Mouse (Mus musculus): ENCODE data around the gene Nap1l4.

Nap1l4 gene

DNA sequence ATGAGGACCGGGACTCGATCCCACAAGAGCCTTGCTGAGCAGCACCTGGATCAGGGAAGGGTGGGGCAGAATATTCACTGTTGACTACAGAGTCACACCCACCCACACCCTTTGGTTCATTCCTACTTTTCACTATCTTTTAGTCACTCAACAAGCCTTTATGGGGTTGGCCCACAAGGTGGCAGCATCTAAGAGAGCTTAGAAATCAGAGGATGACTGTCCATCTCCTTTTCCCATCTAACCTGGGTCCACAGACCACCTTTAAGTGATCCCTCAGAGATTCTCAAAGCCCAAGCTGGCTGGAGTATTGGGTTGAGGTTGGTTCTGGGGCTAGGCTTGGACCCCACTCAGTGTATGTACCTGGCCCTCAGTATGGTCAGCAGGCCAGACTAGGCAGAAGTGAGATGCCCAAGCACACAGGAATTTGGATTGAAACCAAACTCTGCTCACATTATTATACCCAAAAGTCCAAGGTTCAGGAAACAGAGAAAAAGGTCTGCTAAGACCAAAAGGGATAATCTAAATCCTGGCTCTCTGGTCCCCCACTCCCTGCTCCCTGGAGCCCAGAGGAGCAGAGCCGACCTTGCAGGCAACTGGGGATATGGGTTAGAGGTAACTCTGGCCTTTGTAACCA, 72.1 kb downstream of the Nap1l4 start:
- WGBS, result 90% methylated on average over 3 of the region's 3 CpGs

DNA sequence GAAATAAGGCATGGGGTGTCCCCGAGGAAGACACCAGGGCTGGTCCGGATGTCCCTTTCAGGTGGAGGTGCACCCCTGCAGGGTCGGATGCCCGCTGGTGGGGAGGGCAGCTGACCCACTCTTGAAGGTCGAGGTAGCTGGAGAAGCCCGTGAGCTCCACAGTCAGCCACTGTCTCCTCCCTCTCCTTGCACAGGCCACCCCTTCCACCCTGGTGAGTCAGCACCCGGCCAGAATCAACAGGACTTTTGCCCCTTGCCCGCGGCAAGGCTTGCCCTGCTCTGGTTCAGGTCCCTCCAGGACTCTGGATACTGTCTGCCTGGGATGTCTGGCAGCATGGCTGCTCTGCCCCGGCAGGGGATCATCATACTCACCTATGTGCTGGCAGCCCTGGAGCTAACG, 73.0 kb downstream of the Nap1l4 start:
- WGBS, result 75% methylated on average over 11 of the region's 11 CpGs

DNA sequence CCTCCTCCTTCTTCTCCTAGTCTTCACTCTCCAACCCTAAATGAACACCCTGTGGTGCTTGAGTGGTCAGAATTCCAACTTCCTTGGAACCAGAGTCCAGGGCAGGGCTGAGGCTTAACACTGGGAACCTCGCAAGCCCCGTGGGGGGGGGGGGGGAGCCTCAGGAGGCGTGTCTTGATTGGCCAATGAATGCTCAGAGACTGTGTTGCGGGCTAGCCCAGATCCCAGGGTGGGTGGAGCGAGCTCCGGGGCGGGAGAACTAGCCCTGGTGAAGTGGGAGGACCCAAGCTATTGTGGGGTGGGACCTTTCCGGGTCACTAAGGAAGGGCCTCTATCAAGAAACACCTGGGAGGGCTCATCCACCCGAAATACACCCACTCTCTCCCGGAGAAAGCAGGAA, 74.1 kb downstream of the Nap1l4 start:
- 48% methylated on average over 10 of the region's 10 CpGs for WGBS

GRCm38 (mm10) chr7:143473347-143474101, 75.4 kb downstream of the Nap1l4 start, which contains the start of gene Slc22a18:
Gene Slc22a18, plus strand, starts transcription at chr7:143473736.
- 43% methylated on average over 4 of the region's 4 CpGs for whole genome bisulfite sequencing

DNA sequence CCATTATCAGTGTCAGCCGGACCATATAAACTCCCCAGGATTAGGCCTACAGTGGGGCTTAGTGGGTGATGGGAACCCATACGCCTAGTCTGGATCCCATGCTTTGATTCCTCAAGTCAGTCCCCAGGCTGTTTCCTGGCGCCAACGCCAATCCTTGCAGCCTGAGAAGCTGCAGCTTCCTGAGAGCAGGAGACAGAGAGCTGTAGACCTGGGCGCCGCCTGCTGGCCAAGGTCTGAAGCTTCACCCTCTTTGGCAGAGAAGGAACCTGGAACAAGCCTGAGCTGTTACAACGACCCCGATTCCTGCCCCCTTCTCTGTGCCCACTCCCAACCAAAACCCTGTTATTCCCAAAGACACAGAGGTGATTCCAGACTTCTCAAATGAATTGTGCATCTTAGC, 79.0 kb downstream of the Nap1l4 start:
- 10% methylated on average over 8 of the region's 8 CpGs for WGBS

GRCm38 (mm10) chr7:143467714-143468113, 81.2 kb downstream of the Nap1l4 start:
- WGBS, result 28% methylated on average over 6 of the region's 6 CpGs

- 34% methylated on average over 14 of the region's 14 CpGs for WGBS
These were observed 82.7 kb downstream of the Nap1l4 start for GRCm38 (mm10) chr7:143466099-143466677.

- 21% methylated on average over 55 of the region's 56 CpGs for WGBS
These were observed 83.9 kb downstream of the Nap1l4 start for GRCm38 (mm10) chr7:143464811-143465560.

DNA sequence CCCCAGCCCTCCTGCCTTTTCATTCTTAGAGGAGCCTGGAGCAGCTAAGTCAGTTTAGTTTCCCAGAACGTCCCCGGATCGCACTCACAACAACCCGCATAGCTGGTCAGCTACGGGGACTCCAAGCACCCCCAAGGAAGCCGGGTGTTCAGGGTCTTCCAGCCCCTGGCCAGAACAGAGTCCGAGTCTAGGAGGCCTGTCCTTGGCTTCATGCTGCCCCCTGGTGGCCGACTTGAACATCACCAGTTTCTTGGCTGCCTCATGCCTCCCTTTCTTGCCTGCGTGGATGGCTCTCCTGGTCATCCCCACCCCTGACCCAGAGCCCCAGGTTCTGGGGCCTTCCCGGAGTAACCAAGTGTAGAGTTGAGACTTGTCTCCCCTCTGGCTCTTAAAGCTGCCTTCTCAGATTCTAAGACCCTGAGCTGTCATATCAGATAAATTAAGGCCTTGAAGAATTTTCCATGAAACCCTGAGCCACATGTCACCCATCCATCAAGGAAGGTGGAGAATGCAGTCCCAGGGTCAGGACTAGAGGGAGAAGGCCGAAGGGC, 85.0 kb downstream of the Nap1l4 start:
- WGBS, result 23% methylated on average over 11 of the region's 11 CpGs

All from cerebral cortex, adult 2 months (tissue).